In the genomic region with DNA sequence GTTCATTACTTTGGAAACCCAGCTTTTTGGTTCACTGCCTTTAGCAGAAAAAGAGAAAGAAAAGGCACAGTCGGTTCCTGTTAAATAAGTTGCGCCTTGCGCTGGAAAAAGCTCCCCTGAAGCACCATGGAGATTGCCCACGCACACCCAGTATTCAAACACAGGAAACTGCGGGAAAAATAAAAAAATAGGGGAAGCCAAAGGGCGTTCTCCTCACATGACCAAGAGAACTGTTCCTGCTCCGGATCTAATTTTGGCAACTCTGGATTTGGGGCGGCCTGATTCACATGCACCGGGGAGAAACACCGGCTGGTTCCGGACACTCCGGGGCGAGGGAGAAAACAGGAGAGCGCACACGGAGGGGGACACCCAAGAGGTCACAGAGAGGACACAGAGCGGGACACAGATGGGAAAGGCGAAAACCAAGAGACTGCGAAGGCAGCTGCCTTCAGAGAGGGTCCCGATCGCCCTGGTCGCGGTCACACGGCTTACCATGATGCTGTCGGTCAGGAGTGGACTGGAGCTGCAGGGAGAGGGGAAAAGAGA, we compare ENCODE assay signal across 8 mouse cellular contexts. TPM values are rescaled to one million over a fixed set of nuclear protein-coding genes. Genes with fewer than 3 reads are reported as not detected.
DNase-seq lines count a peak whose midpoint lies in the region; ATAC-seq and TF ChIP-seq lines count a peak whose summit lies in the region.

No protein-coding gene starts in this region.

- H3ac ChIP-seq in myocyte (ENCODE audit: control insufficient read depth, insufficient read length): peak overlapping the region; percentile 29

- under 1% methylated on average over 24 of the region's 24 CpGs for WGBS in embryonic facial prominence, embryonic 13.5 days
- WGBS in heart, embryonic 11.5 days (ENCODE audit: insufficient replicate concordance): under 1% methylated on average over 24 of the region's 24 CpGs
- under 1% methylated on average over 24 of the region's 24 CpGs for WGBS in liver, embryonic 14.5 days (ENCODE audit: insufficient replicate concordance)

- no peak for TF ChIP-seq EP300 in liver, embryonic 14.5 days (IDR thresholded peaks at IDR 0.05; ENCODE audit: low read depth)

- 0 out of 2 replicates have a peak, but pooled peaks have one; percentile 0 for ATAC-seq in embryonic facial prominence, embryonic 13.5 days (ENCODE audit: insufficient number of reproducible peaks, insufficient read depth, low FRiP score, low TSS enrichment, low read depth)
- no peak for ATAC-seq in heart, embryonic 11.5 days (replicated peaks; ENCODE audit: insufficient number of reproducible peaks, low FRiP score, low TSS enrichment)
- no peak for ATAC-seq in liver, embryonic 14.5 days (ENCODE audit: insufficient read depth)

- DNase-seq in thymus, postnatal 14 days: peak; percentile 45
- DNase-seq in thymus, adult 18-20 months: no peak
- DNase-seq in kidney, adult 9 months: peak; percentile 65
- no peak for DNase-seq in liver, embryonic 14.5 days (ENCODE audit: low read depth in 3 of 3, low spot score in 3 of 3)
- DNase-seq in retina, embryonic 14.5 days (ENCODE audit: low spot score): no peak

- H3K9ac ChIP-seq in embryonic facial prominence, embryonic 13.5 days: peak overlapping the region; percentile 87
- peak overlapping the region; percentile 82 for H3K9ac ChIP-seq in heart, embryonic 11.5 days (ENCODE audit: low read depth, low read length)
- H3K9ac ChIP-seq in liver, embryonic 14.5 days (replicated peaks): peak overlapping the region; percentile 25

- H3K4me1 ChIP-seq in embryonic facial prominence, embryonic 13.5 days: peaks cover 14% of the 10 kb centered on the region
- peaks cover 18% of the 10 kb centered on the region for H3K4me1 ChIP-seq in heart, embryonic 11.5 days (ENCODE audit: control insufficient read depth, insufficient read depth, low read length)
- peaks cover 4 to 8% of the 10 kb centered on the region in 2 experiments; a peak in 2 of 4 replicates for H3K4me1 ChIP-seq in liver, embryonic 14.5 days (replicated peaks; ENCODE audit: control insufficient read depth in 2 of 2, insufficient read depth in 2 of 2, low read length in 1 of 2)

- peak overlapping the region; percentile 78 for H3K4me3 ChIP-seq in embryonic facial prominence, embryonic 13.5 days
- H3K4me3 ChIP-seq in heart, embryonic 11.5 days (ENCODE audit: low read depth, low read length): peak overlapping the region; percentile 87
- H3K4me3 ChIP-seq in liver, embryonic 14.5 days (ENCODE audit: insufficient read depth in 1 of 2, low read depth in 2 of 2, low read length in 2 of 2): peak overlapping the region; percentile 63 to 75
- H3K4me3 ChIP-seq in myocyte: peak overlapping the region; percentile 90

- H3K27ac ChIP-seq in embryonic facial prominence, embryonic 13.5 days: peak overlapping the region; percentile 90
- H3K27ac ChIP-seq in heart, embryonic 11.5 days (ENCODE audit: low read depth, low read length): peak overlapping the region; percentile 87
- no peak overlapping the region for H3K27ac ChIP-seq in liver, embryonic 14.5 days

- peaks cover 54% of the 10 kb centered on the region for H3K79me2 ChIP-seq in myocyte (ENCODE audit: control insufficient read depth, insufficient read depth)

- H3K9me3 ChIP-seq in embryonic facial prominence, embryonic 13.5 days: no peaks in the 10 kb centered on the region
- H3K9me3 ChIP-seq in heart, embryonic 11.5 days (replicated peaks; ENCODE audit: control insufficient read depth, low read length): no peaks in the 10 kb centered on the region
- no peaks in the 10 kb centered on the region for H3K9me3 ChIP-seq in liver, embryonic 14.5 days (ENCODE audit: control insufficient read depth, low read length)

- peak overlapping the region; percentile 72 for H3K4me2 ChIP-seq in embryonic facial prominence, embryonic 13.5 days
- peak overlapping the region; percentile 85 for H3K4me2 ChIP-seq in heart, embryonic 11.5 days
- H3K4me2 ChIP-seq in liver, embryonic 14.5 days (ENCODE audit: low read depth): peak overlapping the region; percentile 87
- peak overlapping the region; percentile 72 for H3K4me2 ChIP-seq in myocyte (ENCODE audit: low read depth)

- no peaks in the 10 kb centered on the region for H3K27me3 ChIP-seq in embryonic facial prominence, embryonic 13.5 days
- H3K27me3 ChIP-seq in heart, embryonic 11.5 days (ENCODE audit: control insufficient read depth, insufficient read depth, low read length): no peaks in the 10 kb centered on the region
- H3K27me3 ChIP-seq in liver, embryonic 14.5 days (ENCODE audit: control insufficient read depth, insufficient read depth, low read length): no peaks in the 10 kb centered on the region
- no peaks in the 10 kb centered on the region for H3K27me3 ChIP-seq in myocyte (ENCODE audit: control insufficient read depth, insufficient read depth, insufficient read length)

- H3K36me3 ChIP-seq in embryonic facial prominence, embryonic 13.5 days: no peaks in the 10 kb centered on the region
- no peaks in the 10 kb centered on the region for H3K36me3 ChIP-seq in heart, embryonic 11.5 days (ENCODE audit: control insufficient read depth, insufficient read depth, low read length)
- H3K36me3 ChIP-seq in liver, embryonic 14.5 days (replicated peaks; ENCODE audit: control insufficient read depth, insufficient read depth, low read depth): no peaks in the 10 kb centered on the region
- no peaks in the 10 kb centered on the region for H3K36me3 ChIP-seq in myocyte (ENCODE audit: control insufficient read depth, insufficient read depth)

- no peak for TF ChIP-seq CTCF in liver, embryonic 14.5 days (IDR thresholded peaks at IDR 0.05; ENCODE audit: low read depth)

- no peak for TF ChIP-seq POLR2A in myocyte (IDR thresholded peaks at IDR 0.05; ENCODE audit: insufficient read length, low read depth)

TF ChIP-seq in myocyte, 11 proteins besides CTCF, POLR2A, EP300 and RAD21:
- no peak for TF ChIP-seq MYOD1 (IDR thresholded peaks at IDR 0.05; ENCODE audit: control insufficient read depth in 1 of 3, insufficient read length in 2 of 3, low read depth in 2 of 3)
- no peak for TF ChIP-seq TCF12 (IDR thresholded peaks at IDR 0.05; ENCODE audit: insufficient read depth, poor library complexity, severe bottlenecking)
- no peak for TF ChIP-seq POLR2AphosphoS2 (IDR thresholded peaks at IDR 0.05; ENCODE audit: insufficient read length, low read depth)
- no peak for TF ChIP-seq MYOG (IDR thresholded peaks at IDR 0.05; ENCODE audit: control insufficient read depth in 1 of 3, insufficient read depth in 1 of 3, insufficient read length in 2 of 3, low read depth in 2 of 3)
- TF ChIP-seq USF1 (IDR thresholded peaks at IDR 0.05; ENCODE audit: low read depth): peak; percentile 65
- TF ChIP-seq CEBPB (IDR thresholded peaks at IDR 0.05; ENCODE audit: insufficient read depth, poor library complexity, severe bottlenecking): no peak
- TF ChIP-seq TCF3 (IDR thresholded peaks at IDR 0.05; ENCODE audit: insufficient read length, low read depth): no peak

RNA-seq across cellular contexts. Expression of a gene that starts 0.7 kb away (rescaled TPM):
- 327 and 355 TPM in 2 replicates for polyA plus RNA-seq in embryonic facial prominence, embryonic 13.5 days (2015; fragmentation: Nextera tagmentation; extraction: Ambion mirVana)
- 316 and 392 TPM in 2 replicates for polyA plus RNA-seq in heart, embryonic 11.5 days (2014; fragmentation: Nextera tagmentation; extraction: Ambion mirVana)
- 39.6 and 49.9 TPM in 2 replicates for polyA plus RNA-seq in liver, embryonic 14.5 days (2012; rRNA removed)
- polyA plus RNA-seq in liver, embryonic 14.5 days (2014; fragmentation: Nextera tagmentation; extraction: Ambion mirVana): 51.9 and 57.5 TPM in 2 replicates
- 313 TPM for polyA plus RNA-seq in myocyte (2012; fragmentation: generic; extraction: Trizol)

RNA-seq across cellular contexts. Expression of a gene that starts 0.7 kb away (rescaled TPM):
- 0.89 and 1.4 TPM in 2 replicates for polyA plus RNA-seq in embryonic facial prominence, embryonic 13.5 days (2015; fragmentation: Nextera tagmentation; extraction: Ambion mirVana)
- 1.5 TPM in 2 replicates for polyA plus RNA-seq in heart, embryonic 11.5 days (2014; fragmentation: Nextera tagmentation; extraction: Ambion mirVana)
- polyA plus RNA-seq in liver, embryonic 14.5 days (2012; rRNA removed): 0.43 and 0.77 TPM in 2 replicates
- polyA plus RNA-seq in liver, embryonic 14.5 days (2014; fragmentation: Nextera tagmentation; extraction: Ambion mirVana): 1.1 and 1.2 TPM in 2 replicates
- polyA plus RNA-seq in myocyte (2012; fragmentation: generic; extraction: Trizol): 0.46 TPM

RNA-seq across cellular contexts. Expression of a gene that starts 46.6 kb away (rescaled TPM):
- polyA plus RNA-seq in embryonic facial prominence, embryonic 13.5 days (2015; fragmentation: Nextera tagmentation; extraction: Ambion mirVana): 0.07 and 0.18 TPM in 2 replicates
- 0.14 and 0.16 TPM in 2 replicates for polyA plus RNA-seq in heart, embryonic 11.5 days (2014; fragmentation: Nextera tagmentation; extraction: Ambion mirVana)
- 0.01 TPM in 1 of 2 replicates, not detected in the other for polyA plus RNA-seq in liver, embryonic 14.5 days (2012; rRNA removed)
- polyA plus RNA-seq in liver, embryonic 14.5 days (2014; fragmentation: Nextera tagmentation; extraction: Ambion mirVana): not detected in 2 replicates
- not detected for polyA plus RNA-seq in myocyte (2012; fragmentation: generic; extraction: Trizol)

Comparison
In these comparisons a context has a peak if more than half of its experiments do, and no peak if none do; other contexts are left out.
1. DNase-seq: peak in thymus, postnatal 14 days (single experiment) and kidney, adult 9 months (single experiment); none in thymus, adult 18-20 months (0 of 2), liver, embryonic 14.5 days (0 of 3) and retina, embryonic 14.5 days (single experiment).
2. H3K9ac ChIP-seq: peak in every context shown above with its lines; median percentile 87 in embryonic facial prominence, embryonic 13.5 days; 82 in heart, embryonic 11.5 days; 25 in liver, embryonic 14.5 days.
3. Peak in every context shown above with its lines, with median percentiles within 50 percentile points of each other: H3K4me2 ChIP-seq and H3K4me3 ChIP-seq.